ENCODE assay signal across 27 mouse cellular contexts in genomic region chr6:18044299-18044698, GRCm38 (mm10). TPM values are rescaled to one million over a fixed set of nuclear protein-coding genes. Genes with fewer than 3 reads are reported as not detected.
"Had no signal": no experiment of that assay in that cellular context is flagged by ENCODE, and none has a peak within 500 bp of the region (broad histone marks: within the 10 kb centered on the region; RNA-seq: fewer than 3 reads in every experiment).

No protein-coding gene starts in this region.

- H3K36me3 ChIP-seq: heart, embryonic 10.5 days; heart, embryonic 12.5 days; hindbrain, embryonic 13.5 days; hindbrain, embryonic 15.5 days; kidney, embryonic 15.5 days; limb, embryonic 10.5 days; limb, embryonic 12.5 days; liver, embryonic 13.5 days had no signal

- H3K4me1 ChIP-seq: heart, embryonic 10.5 days; heart, embryonic 12.5 days; hindbrain, embryonic 13.5 days; hindbrain, embryonic 15.5 days; kidney, embryonic 15.5 days; limb, embryonic 12.5 days; liver, embryonic 13.5 days had no signal

- DNase-seq: gastrocnemius, adult 2 months; gastrocnemius, postnatal 10 days; gastrocnemius, postnatal 25 days; heart, adult 18-20 months; heart, postnatal 10 days; kidney, adult 11 months; kidney, adult 2 months; kidney, adult 9 months; kidney, postnatal 14 days; kidney, postnatal 36 days; layer of hippocampus, adult 9-11 months; layer of hippocampus, postnatal 36 days; liver; liver, embryonic 13.5 days had no signal

- ATAC-seq: hindbrain, postnatal 0 days; intestine, embryonic 16.5 days had no signal

- H3K4me3 ChIP-seq: gastrocnemius, adult 2 months; heart, embryonic 10.5 days; heart, embryonic 12.5 days; hindbrain, embryonic 13.5 days; hindbrain, embryonic 15.5 days; kidney, embryonic 15.5 days; limb, embryonic 10.5 days; limb, embryonic 12.5 days; liver, embryonic 13.5 days had no signal

- H3K9ac ChIP-seq: heart, embryonic 12.5 days; hindbrain, embryonic 13.5 days; hindbrain, embryonic 15.5 days; kidney, embryonic 15.5 days; limb, embryonic 12.5 days; liver, embryonic 13.5 days had no signal

- H3K27me3 ChIP-seq: heart, embryonic 12.5 days; hindbrain, embryonic 13.5 days; hindbrain, embryonic 15.5 days; kidney, embryonic 15.5 days; limb, embryonic 12.5 days; liver, embryonic 13.5 days had no signal

- H3K4me2 ChIP-seq: heart, embryonic 12.5 days; hindbrain, embryonic 13.5 days; hindbrain, embryonic 15.5 days; kidney, embryonic 15.5 days; limb, embryonic 12.5 days; liver, embryonic 11.5 days; liver, embryonic 13.5 days had no signal

- H3K27ac ChIP-seq: gastrocnemius, adult 2 months; heart, embryonic 10.5 days; hindbrain, embryonic 13.5 days; hindbrain, embryonic 15.5 days; hindbrain, postnatal 0 days; kidney, embryonic 15.5 days; kidney, postnatal 0 days; limb, embryonic 10.5 days; limb, embryonic 12.5 days; liver, embryonic 13.5 days had no signal

- H3K9me3 ChIP-seq: heart, embryonic 10.5 days; heart, embryonic 12.5 days; hindbrain, embryonic 13.5 days; hindbrain, embryonic 15.5 days; kidney, embryonic 15.5 days; limb, embryonic 10.5 days; liver, embryonic 13.5 days had no signal

RNA-seq across cellular contexts. Expression of gene Wnt2, which starts 13.9 kb away (rescaled TPM):
- total RNA-seq: granulocyte monocyte progenitor cell, adult 5-6 weeks; hematopoietic stem cell, adult 5-6 weeks had no signal
- polyA plus RNA-seq: hindbrain, embryonic 15.5 days had no signal
